Mouse (Mus musculus) embryonic facial prominence, embryonic 12.5 days (tissue): ENCODE data around the gene Ms4a12. TPM values are rescaled to one million over a fixed set of nuclear protein-coding genes. Genes with fewer than 3 reads are reported as not detected.
"Not testable (repeated sequence)": the region's sequence is repeated elsewhere in the genome, so short reads cannot be mapped to it uniquely, and the experiment has no call there.

Experiments
- ATAC-seq: fragments of 200-750 bp; cut with Nextera tagmentation; 2 replicates; pipeline ENCODE4 v1.8.0; 2017; ENCODE audit not compliant: insufficient number of reproducible peaks, insufficient read depth, low FRiP score, low TSS enrichment
- H3K27ac ChIP-seq: fragments of 300-500 bp; sonication (generic); 2 replicates; pipeline ENCODE4 v1.5.1; 2016; ENCODE audit warnings: mild to moderate bottlenecking
- H3K27me3 ChIP-seq: fragments of 300-500 bp; sonication (generic); 2 replicates; pipeline ENCODE4 v1.6.1; 2016; ENCODE audit warnings: mild to moderate bottlenecking, moderate library complexity
- H3K36me3 ChIP-seq: fragments of 300-500 bp; sonication (generic); 2 replicates; pipeline ENCODE4 v1.6.1; 2016; ENCODE audit warnings: mild to moderate bottlenecking
- H3K4me1 ChIP-seq: fragments of 300-500 bp; sonication (generic); 2 replicates; pipeline ENCODE4 v1.6.1; 2016
- H3K4me2 ChIP-seq: fragments of 300-500 bp; sonication (generic); replicated peaks from 2 replicates; pipeline ENCODE4 v1.6.1; 2016; ENCODE audit warnings: mild to moderate bottlenecking, moderate library complexity
- H3K4me3 ChIP-seq: fragments of 300-500 bp; sonication (generic); 2 replicates; pipeline ENCODE4 v1.5.1; 2016; ENCODE audit warnings: mild to moderate bottlenecking
- H3K9ac ChIP-seq: fragments of 300-500 bp; sonication (generic); 2 replicates; pipeline ENCODE4 v1.6.1; 2016; ENCODE audit warnings: mild to moderate bottlenecking, moderate library complexity
- H3K9me3 ChIP-seq: fragments of 300-500 bp; sonication (generic); 2 replicates; pipeline ENCODE4 v1.6.1; 2016; ENCODE audit warnings: mild to moderate bottlenecking, moderate library complexity
- WGBS: fragments of 180-500 bp; shearing (Covaris S2); methylation state at CpG from one replicate; pipeline ENCODE4 v1.1.7; 2016; 5-methylcytosine and 5-hydroxymethylcytosine counted together
- polyA plus RNA-seq: library from polyadenylated mRNA; unstranded; fragments of >200 nt; fragmentation: Nextera tagmentation; extraction: Ambion mirVana; gene quantifications from 2 replicates; pipeline ENCODE4 v1.2.1, GENCODE M21; 2016

The Ms4a12 gene
- polyA plus RNA-seq: not detected in 2 replicates

GRCm38 (mm10) chr19:11232348-11232747 is at the start of gene Ms4a12:
Ms4a12 (minus strand) TSS chr19:11232448.
- no peak within 1 kb of the TSS for H3K4me3 ChIP-seq
- no peaks in the 10 kb centered on the region for H3K36me3 ChIP-seq

GRCm38 (mm10) chr19:11280223-11280622 is 48.0 kb upstream of the Ms4a12 start:
- Histone ChIP-seq H3K9me3 (no peaks in the 10 kb centered on the region), H3K27me3 (no peaks in the 10 kb centered on the region), H3K36me3 (no peaks in the 10 kb centered on the region), H3K4me1 (no peaks in the 10 kb centered on the region), H3K9ac (no peak overlapping the region), H3K4me3 (no peak overlapping the region), H3K27ac (no peak overlapping the region), H3K4me2 (no peak overlapping the region)
- WGBS: 81% methylated on average over 3 of the region's 3 CpGs
- no peak for ATAC-seq

More at GRCm38 (mm10) chr19:11232348-11232747, at the start of gene Ms4a12:
- Histone ChIP-seq H3K27me3 (no peaks in the 10 kb centered on the region), H3K9me3 (no peaks in the 10 kb centered on the region), H3K9ac (no peak within 1 kb of the TSS), H3K27ac (no peak within 1 kb of the TSS), H3K4me2 (no peak within 1 kb of the TSS), H3K4me1 (no peaks in the 10 kb centered on the region)
- ATAC-seq: no peak
- WGBS: 73% methylated on average over 5 of the region's 5 CpGs

- Histone ChIP-seq H3K9me3 (no peaks in the 10 kb centered on the region), H3K27me3 (no peaks in the 10 kb centered on the region), H3K4me1 (no peaks in the 10 kb centered on the region), H3K27ac (no peak overlapping the region), H3K36me3 (no peaks in the 10 kb centered on the region), H3K4me3 (no peak overlapping the region), H3K4me2 (no peak overlapping the region), H3K9ac (no peak overlapping the region)
- WGBS: 57% methylated on average over 5 of the region's 5 CpGs
- ATAC-seq: no peak
Observed at GRCm38 (mm10) chr19:11276431-11276830, 44.2 kb upstream of the Ms4a12 start.

- 77% methylated on average over 4 of the region's 4 CpGs for WGBS
- ATAC-seq: no peak
- Histone ChIP-seq H3K27me3 (no peaks in the 10 kb centered on the region), H3K4me2 (no peak overlapping the region), H3K9ac (no peak overlapping the region), H3K4me3 (no peak overlapping the region), H3K4me1 (no peaks in the 10 kb centered on the region), H3K9me3 (no peaks in the 10 kb centered on the region), H3K36me3 (no peaks in the 10 kb centered on the region), H3K27ac (no peak overlapping the region)
Observed at GRCm38 (mm10) chr19:11266956-11267355, 34.7 kb upstream of the Ms4a12 start.

- ATAC-seq: no peak
- H3K4me3 ChIP-seq: no peak within 1 kb of the TSS
- no peaks in the 10 kb centered on the region for H3K36me3 ChIP-seq
- H3K27ac ChIP-seq: no peak within 1 kb of the TSS
- H3K27me3 ChIP-seq: no peaks in the 10 kb centered on the region
- no peak within 1 kb of the TSS for H3K4me2 ChIP-seq
- H3K9me3 ChIP-seq: no peaks in the 10 kb centered on the region
- H3K4me1 ChIP-seq: no peaks in the 10 kb centered on the region
- no peak within 1 kb of the TSS for H3K9ac ChIP-seq
- WGBS: 84% methylated on average over 8 of the region's 8 CpGs
Observed at GRCm38 (mm10) chr19:11266052-11266845, 34.0 kb upstream of the Ms4a12 start, which contains the start of gene Ms4a1. Ms4a1 (minus strand) TSS chr19:11266241.

GRCm38 (mm10) chr19:11264602-11265185 is 32.4 kb upstream of the Ms4a12 start:
- 81% methylated on average over 9 of the region's 9 CpGs for WGBS
- no peak for ATAC-seq
- no peak overlapping the region for H3K27ac ChIP-seq
- H3K4me3 ChIP-seq: no peak overlapping the region
- no peaks in the 10 kb centered on the region for H3K9me3 ChIP-seq
- H3K27me3 ChIP-seq: no peaks in the 10 kb centered on the region
- no peak overlapping the region for H3K4me2 ChIP-seq
- no peak overlapping the region for H3K9ac ChIP-seq
- H3K36me3 ChIP-seq: no peaks in the 10 kb centered on the region
- no peaks in the 10 kb centered on the region for H3K4me1 ChIP-seq

- no peak overlapping the region for H3K4me3 ChIP-seq
- H3K9me3 ChIP-seq: no peaks in the 10 kb centered on the region
- H3K27me3 ChIP-seq: no peaks in the 10 kb centered on the region
- H3K4me2 ChIP-seq: no peak overlapping the region
- no peaks in the 10 kb centered on the region for H3K4me1 ChIP-seq
- ATAC-seq: no peak
- H3K27ac ChIP-seq: no peak overlapping the region
- H3K36me3 ChIP-seq: no peaks in the 10 kb centered on the region
- WGBS: 76% methylated on average over 3 of the region's 3 CpGs
- no peak overlapping the region for H3K9ac ChIP-seq
Observed at GRCm38 (mm10) chr19:11263549-11263948, 31.3 kb upstream of the Ms4a12 start.

GRCm38 (mm10) chr19:11262932-11263331 is 30.7 kb upstream of the Ms4a12 start:
- not testable (repeated sequence) for H3K4me1 ChIP-seq, H3K27ac ChIP-seq, H3K9ac ChIP-seq, H3K27me3 ChIP-seq, H3K4me2 ChIP-seq, ATAC-seq, H3K9me3 ChIP-seq, H3K36me3 ChIP-seq, H3K4me3 ChIP-seq
- 68% methylated on average over 4 of the region's 4 CpGs for WGBS

- 89% methylated on average over 2 of the region's 2 CpGs for WGBS
- H3K27me3 ChIP-seq: no peaks in the 10 kb centered on the region
- H3K4me1 ChIP-seq: no peaks in the 10 kb centered on the region
- H3K9me3 ChIP-seq: no peaks in the 10 kb centered on the region
- H3K27ac ChIP-seq: no peak overlapping the region
- H3K36me3 ChIP-seq: no peaks in the 10 kb centered on the region
- no peak overlapping the region for H3K9ac ChIP-seq
- no peak for ATAC-seq
- no peak overlapping the region for H3K4me3 ChIP-seq
- no peak overlapping the region for H3K4me2 ChIP-seq
Observed at GRCm38 (mm10) chr19:11261522-11261921, 29.3 kb upstream of the Ms4a12 start.

GRCm38 (mm10) chr19:11244230-11244629 is 12.0 kb upstream of the Ms4a12 start:
- Histone ChIP-seq H3K9me3 (no peaks in the 10 kb centered on the region), H3K27ac (no peak overlapping the region), H3K4me2 (no peak overlapping the region), H3K4me1 (no peaks in the 10 kb centered on the region), H3K4me3 (no peak overlapping the region), H3K27me3 (no peaks in the 10 kb centered on the region), H3K36me3 (no peaks in the 10 kb centered on the region), H3K9ac (no peak overlapping the region)
- no peak for ATAC-seq

- Histone ChIP-seq H3K27me3 (no peaks in the 10 kb centered on the region), H3K4me2 (no peak overlapping the region)
- ATAC-seq: no peak
Observed at GRCm38 (mm10) chr19:11242560-11242959, 10.3 kb upstream of the Ms4a12 start.

GRCm38 (mm10) chr19:11235820-11236219 is 3.6 kb upstream of the Ms4a12 start:
- no peak overlapping the region for H3K4me3 ChIP-seq
- no peaks in the 10 kb centered on the region for H3K27me3 ChIP-seq
- H3K27ac ChIP-seq: no peak overlapping the region
- H3K4me1 ChIP-seq: no peaks in the 10 kb centered on the region
- no peak overlapping the region for H3K9ac ChIP-seq
- no peak for ATAC-seq
- H3K4me2 ChIP-seq: no peak overlapping the region
- no peaks in the 10 kb centered on the region for H3K9me3 ChIP-seq
- no peaks in the 10 kb centered on the region for H3K36me3 ChIP-seq

More at GRCm38 (mm10) chr19:11242560-11242959, 10.3 kb upstream of the Ms4a12 start:
- Histone ChIP-seq H3K27ac (no peak overlapping the region), H3K4me3 (no peak overlapping the region), H3K4me1 (no peaks in the 10 kb centered on the region), H3K9ac (no peak overlapping the region), H3K9me3 (no peaks in the 10 kb centered on the region), H3K36me3 (no peaks in the 10 kb centered on the region)
- 56% methylated on average over 5 of the region's 5 CpGs for WGBS
